Mouse (Mus musculus) bone marrow macrophage, adult 2 months (primary cell): Measurements from ENCODE around the gene Dhrs13.

Experiments
- CTCF ChIP-seq: IDR thresholded peaks from 2 replicates; pipeline ENCODE4 v1.5.1; 2012; ENCODE audit warnings: low read depth, mild to moderate bottlenecking, low read length, moderate library complexity
- POLR2A ChIP-seq: IDR thresholded peaks from 2 replicates; pipeline ENCODE4 v1.6.1; 2012; ENCODE audit warnings: mild to moderate bottlenecking, low read depth, low read length, borderline replicate concordance

DNA sequence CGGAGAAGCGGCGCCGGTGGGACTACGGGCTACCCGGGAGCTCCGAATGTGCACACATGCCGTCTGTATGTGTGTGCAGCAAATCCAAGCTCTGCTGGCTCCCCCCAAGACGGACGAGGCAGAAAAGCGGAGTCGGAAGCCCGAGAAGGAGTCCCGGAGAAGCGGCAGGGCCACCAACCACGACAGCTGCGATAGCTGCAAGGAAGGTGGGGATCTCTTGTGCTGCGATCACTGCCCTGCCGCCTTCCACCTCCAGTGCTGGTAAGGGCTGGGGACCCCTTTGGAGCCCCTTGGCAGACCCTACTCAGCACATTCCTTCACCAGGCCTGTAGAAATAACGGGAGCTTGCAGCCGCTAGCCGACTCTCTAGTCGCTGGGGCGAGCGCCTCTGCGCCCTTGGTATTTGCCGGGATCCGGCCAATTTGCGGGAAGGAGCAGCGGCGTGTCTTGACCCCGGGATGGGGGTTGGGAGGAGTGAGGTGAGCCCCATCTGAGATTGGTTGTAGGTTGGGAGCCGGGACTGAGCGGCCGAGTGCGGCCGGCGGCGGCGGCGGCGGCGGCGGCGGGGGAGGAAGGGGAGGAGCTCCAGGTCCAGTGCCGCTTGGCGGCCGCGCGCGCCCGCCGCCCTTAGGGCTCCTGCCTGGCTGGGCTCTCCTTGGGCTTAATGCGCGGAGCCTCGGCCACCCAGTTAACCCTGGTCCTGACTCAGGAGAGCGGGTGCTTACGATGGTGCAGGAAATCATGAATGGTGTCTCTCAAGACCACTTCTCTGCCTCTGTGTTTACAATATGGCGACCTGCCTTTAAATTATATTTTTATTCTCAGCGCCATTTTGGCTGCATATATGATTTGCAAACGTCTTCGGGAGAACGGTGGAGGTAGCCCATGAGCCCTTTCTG, 47.9 kb upstream of the Dhrs13 start:
- no peak for TF ChIP-seq CTCF
- TF ChIP-seq POLR2A, result no peak
